Mouse (Mus musculus): ENCODE data around the gene Phlda3. TPM values are rescaled to one million over a fixed set of nuclear protein-coding genes. Genes with fewer than 3 reads are reported as not detected.

Phlda3 gene
- 4.0 and 4.9 TPM in 2 replicates for polyA plus RNA-seq (2015; fragmentation: Nextera tagmentation; extraction: Ambion mirVana)

- H3K4me2 ChIP-seq (ENCODE audit: low read depth, low read length), result peak within 1 kb of the TSS; percentile 90
- H3K27ac ChIP-seq (ENCODE audit: low read depth), result peak within 1 kb of the TSS; percentile 18; the same call in 1 of the 2 replicates
- TF ChIP-seq EP300 (IDR thresholded peaks at IDR 0.05; ENCODE audit: low read depth) (no peak), CTCF (IDR thresholded peaks at IDR 0.05; ENCODE audit: low read depth) (no peak)
- peak; percentile 79 for ATAC-seq
- H3K9me3 ChIP-seq (ENCODE audit: low read length), result no peaks in the 10 kb centered on the region
- WGBS (ENCODE audit: insufficient replicate concordance), result 1% methylated on average over 82 of the region's 90 CpGs
- H3K4me1 ChIP-seq (ENCODE audit: insufficient read depth), result peaks cover 14% of the 10 kb centered on the region
- no peaks in the 10 kb centered on the region for H3K36me3 ChIP-seq (replicated peaks; ENCODE audit: insufficient read depth, low read length)
- peaks cover 31% of the 10 kb centered on the region for H3K27me3 ChIP-seq (ENCODE audit: insufficient read depth, low read length)
- H3K4me3 ChIP-seq (ENCODE audit: low read depth, low read length), result peak within 1 kb of the TSS; percentile 55
- peak; percentile 66 for DNase-seq
- peak within 1 kb of the TSS; percentile 58 for H3K9ac ChIP-seq (replicated peaks)
Measured at GRCm38 (mm10) chr1:135765645-135766591, at the start of gene Phlda3. Gene Phlda3, plus strand, starts transcription at chr1:135766119.

GRCm38 (mm10) chr1:135719486-135719885 lies 46.4 kb upstream of the Phlda3 start:
- ATAC-seq (peak; percentile 62), DNase-seq (peak; percentile 76)
- Histone ChIP-seq H3K27me3 (ENCODE audit: insufficient read depth, low read length) (no peaks in the 10 kb centered on the region), H3K4me1 (ENCODE audit: insufficient read depth) (peaks cover 4% of the 10 kb centered on the region; the same call in 1 of the 2 replicates), H3K9me3 (ENCODE audit: low read length) (no peaks in the 10 kb centered on the region), H3K36me3 (replicated peaks; ENCODE audit: insufficient read depth, low read length) (no peaks in the 10 kb centered on the region), H3K9ac (replicated peaks) (no peak overlapping the region), H3K4me3 (ENCODE audit: low read depth, low read length) (no peak overlapping the region), H3K4me2 (ENCODE audit: low read depth, low read length) (no peak overlapping the region), H3K27ac (ENCODE audit: low read depth) (no peak overlapping the region)
- 0 out of 2 replicates have a peak, but pooled peaks have one; percentile 8 for TF ChIP-seq EP300 (IDR thresholded peaks at IDR 0.05; ENCODE audit: low read depth)
- peak; percentile 88 for TF ChIP-seq CTCF (IDR thresholded peaks at IDR 0.05; ENCODE audit: low read depth)
- 12% methylated on average over 9 of the region's 9 CpGs for WGBS (ENCODE audit: insufficient replicate concordance)

DNA sequence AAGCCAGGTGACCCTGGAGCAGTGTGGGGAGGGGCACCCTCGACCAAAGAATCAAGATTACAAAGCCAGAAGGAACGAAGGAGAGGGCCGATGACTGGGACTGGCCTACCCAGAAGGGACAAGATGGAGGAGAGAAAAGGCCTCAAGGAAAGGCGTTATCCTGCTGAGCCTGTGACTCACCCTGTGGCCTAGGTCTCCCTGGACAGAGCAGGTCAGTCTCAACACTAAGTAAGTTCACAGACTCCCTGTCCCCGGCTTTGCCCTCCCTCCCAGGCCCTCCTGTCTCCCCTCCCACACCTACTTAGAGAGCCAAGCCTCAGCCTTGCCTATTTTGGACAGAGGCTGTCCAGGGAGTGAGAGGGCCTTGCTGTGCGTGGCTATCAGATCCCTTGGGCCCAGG lies 45.9 kb upstream of the Phlda3 start, which contains the start of gene Csrp1:
TSS of gene Csrp1 (plus strand) at position 79 of the 400 bp plus-strand sequence.
- TF ChIP-seq CTCF (IDR thresholded peaks at IDR 0.05; ENCODE audit: low read depth) (no peak), EP300 (IDR thresholded peaks at IDR 0.05; ENCODE audit: low read depth) (no peak)
- Histone ChIP-seq H3K27me3 (ENCODE audit: insufficient read depth, low read length) (no peaks in the 10 kb centered on the region), H3K27ac (ENCODE audit: low read depth) (no peak within 1 kb of the TSS), H3K9ac (replicated peaks) (no peak within 1 kb of the TSS), H3K4me1 (ENCODE audit: insufficient read depth) (peaks cover 3% of the 10 kb centered on the region; the same call in 1 of the 2 replicates), H3K4me2 (ENCODE audit: low read depth, low read length) (no peak within 1 kb of the TSS), H3K9me3 (ENCODE audit: low read length) (no peaks in the 10 kb centered on the region), H3K36me3 (replicated peaks; ENCODE audit: insufficient read depth, low read length) (no peaks in the 10 kb centered on the region), H3K4me3 (ENCODE audit: low read depth, low read length) (no peak within 1 kb of the TSS)
- DNase-seq (no peak), ATAC-seq (0 out of 2 replicates have a peak, but pooled peaks have one; percentile 8)
- WGBS (ENCODE audit: insufficient replicate concordance), result 55% methylated on average over 6 of the region's 6 CpGs

DNA sequence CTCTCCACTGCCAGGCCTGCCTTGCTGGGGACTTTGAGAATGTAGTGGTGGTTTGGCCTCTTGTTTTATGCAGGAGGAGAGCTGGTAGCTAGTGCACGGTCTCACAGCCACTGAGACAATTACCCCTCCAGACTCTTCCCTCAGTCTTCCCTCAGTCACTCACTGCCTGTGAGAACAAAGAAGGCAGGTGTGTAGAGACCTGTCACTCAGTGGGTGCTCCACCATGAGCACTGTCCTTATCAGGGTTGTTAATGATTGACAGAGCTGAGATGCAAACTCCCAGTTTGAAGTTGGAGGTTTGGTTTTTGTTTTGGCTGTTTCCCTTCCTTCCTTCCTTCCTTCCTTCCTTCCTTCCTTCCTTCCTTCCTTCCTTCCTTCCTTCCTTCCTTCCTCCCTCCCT lies 42.9 kb upstream of the Phlda3 start:
- no peaks in the 10 kb centered on the region for H3K9me3 ChIP-seq (ENCODE audit: low read length)
- no peaks in the 10 kb centered on the region for H3K36me3 ChIP-seq (replicated peaks; ENCODE audit: insufficient read depth, low read length)
- no peak for TF ChIP-seq CTCF (IDR thresholded peaks at IDR 0.05; ENCODE audit: low read depth)
- no peak for TF ChIP-seq EP300 (IDR thresholded peaks at IDR 0.05; ENCODE audit: low read depth)
- WGBS (ENCODE audit: insufficient replicate concordance), result 71% methylated on average over 1 of the region's 1 CpGs
- no peak for DNase-seq
- no peak overlapping the region for H3K4me2 ChIP-seq (ENCODE audit: low read depth, low read length)
- no peak overlapping the region for H3K9ac ChIP-seq (replicated peaks)
- H3K27ac ChIP-seq (ENCODE audit: low read depth), result no peak overlapping the region
- no peaks in the 10 kb centered on the region for H3K27me3 ChIP-seq (ENCODE audit: insufficient read depth, low read length)
- no peak overlapping the region for H3K4me3 ChIP-seq (ENCODE audit: low read depth, low read length)
- peaks cover 3% of the 10 kb centered on the region for H3K4me1 ChIP-seq (ENCODE audit: insufficient read depth)
- ATAC-seq, result 0 out of 2 replicates have a peak, but pooled peaks have one; percentile 28

DNA sequence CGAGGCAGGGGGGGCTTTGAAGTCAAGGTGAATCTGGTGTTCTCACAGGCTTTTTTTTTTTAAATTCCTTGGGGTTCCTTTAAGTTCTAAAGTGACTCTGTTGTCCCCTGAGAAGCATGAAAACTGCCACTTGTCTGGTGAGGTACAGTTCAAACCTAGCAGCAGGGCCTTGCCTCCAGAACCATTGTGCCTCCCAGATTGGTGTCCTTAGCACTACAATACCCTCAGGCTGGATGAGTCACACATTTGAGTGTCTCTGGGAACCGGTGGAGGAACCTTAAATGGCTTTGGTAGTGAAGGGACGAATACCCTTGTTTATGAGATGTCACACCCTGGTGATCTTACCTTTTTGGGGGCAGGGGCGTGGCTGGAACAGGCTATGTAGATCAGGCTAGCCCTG lies 41.8 kb upstream of the Phlda3 start:
- Histone ChIP-seq H3K4me2 (ENCODE audit: low read depth, low read length) (no peak overlapping the region), H3K27ac (ENCODE audit: low read depth) (no peak overlapping the region), H3K36me3 (replicated peaks; ENCODE audit: insufficient read depth, low read length) (no peaks in the 10 kb centered on the region), H3K4me1 (ENCODE audit: insufficient read depth) (peaks cover 9% of the 10 kb centered on the region), H3K9ac (replicated peaks) (no peak overlapping the region), H3K27me3 (ENCODE audit: insufficient read depth, low read length) (no peaks in the 10 kb centered on the region), H3K4me3 (ENCODE audit: low read depth, low read length) (no peak overlapping the region), H3K9me3 (ENCODE audit: low read length) (no peaks in the 10 kb centered on the region)
- TF ChIP-seq CTCF (IDR thresholded peaks at IDR 0.05; ENCODE audit: low read depth), result no peak
- no peak for TF ChIP-seq EP300 (IDR thresholded peaks at IDR 0.05; ENCODE audit: low read depth)
- no peak for ATAC-seq
- DNase-seq, result no peak
- WGBS (ENCODE audit: insufficient replicate concordance), result 69% methylated on average over 4 of the region's 4 CpGs

GRCm38 (mm10) chr1:135725324-135725723 lies 40.6 kb upstream of the Phlda3 start:
- H3K9ac ChIP-seq (replicated peaks), result no peak overlapping the region
- TF ChIP-seq EP300 (IDR thresholded peaks at IDR 0.05; ENCODE audit: low read depth) (no peak), CTCF (IDR thresholded peaks at IDR 0.05; ENCODE audit: low read depth) (no peak)
- H3K27ac ChIP-seq (ENCODE audit: low read depth), result no peak overlapping the region
- no peak overlapping the region for H3K4me2 ChIP-seq (ENCODE audit: low read depth, low read length)
- H3K36me3 ChIP-seq (replicated peaks; ENCODE audit: insufficient read depth, low read length), result no peaks in the 10 kb centered on the region
- H3K27me3 ChIP-seq (ENCODE audit: insufficient read depth, low read length), result no peaks in the 10 kb centered on the region
- peaks cover 13% of the 10 kb centered on the region for H3K4me1 ChIP-seq (ENCODE audit: insufficient read depth)
- H3K9me3 ChIP-seq (ENCODE audit: low read length), result no peaks in the 10 kb centered on the region
- no peak for ATAC-seq
- 64% methylated on average over 6 of the region's 6 CpGs for WGBS (ENCODE audit: insufficient replicate concordance)
- H3K4me3 ChIP-seq (ENCODE audit: low read depth, low read length), result no peak overlapping the region
- DNase-seq, result no peak
